Mouse (Mus musculus) brain, embryonic 14.5 days (tissue): ENCODE data around the gene Chmp6.

Experiments
- CTCF ChIP-seq: fragments of 200-500 bp; IDR thresholded peaks from 2 replicates; pipeline ENCODE4 v1.5.1; 2012; ENCODE audit warnings: inconsistent platforms, mild to moderate bottlenecking, moderate library complexity, borderline replicate concordance; ENCODE audit not compliant: insufficient read depth, insufficient read length; ENCODE audit errors: extremely low read depth
- POLR2A ChIP-seq: fragments of 200-500 bp; IDR thresholded peaks from 2 replicates; pipeline ENCODE4 v1.6.1; 2012; ENCODE audit warnings: mild to moderate bottlenecking, inconsistent platforms, borderline replicate concordance; ENCODE audit not compliant: poor library complexity, insufficient read depth, insufficient read length, severe bottlenecking; ENCODE audit errors: extremely low read depth

- TF ChIP-seq CTCF (no peak), POLR2A (no peak)
These were observed 39.6 kb upstream of the Chmp6 start for GRCm38 (mm10) chr11:119873643-119874042.
